Mouse (Mus musculus) myocyte (in vitro differentiated cells): ENCODE results near the gene Gm49373. TPM values are rescaled to one million over a fixed set of nuclear protein-coding genes. Genes with fewer than 3 reads are reported as not detected.

Experiments used
- H3K27me3 ChIP-seq: one replicate; pipeline ENCODE4 v1.6.1; 2011; ENCODE audit not compliant: control insufficient read depth, insufficient read depth, insufficient read length
- H3K36me3 ChIP-seq: one replicate; pipeline ENCODE4 v1.6.1; 2011; ENCODE audit not compliant: control insufficient read depth, insufficient read depth
- H3K4me2 ChIP-seq: one replicate; pipeline ENCODE4 v1.6.1; 2011; ENCODE audit warnings: low read depth, control low read depth
- H3K4me3 ChIP-seq: one replicate; pipeline ENCODE4 v1.5.1; 2011; ENCODE audit warnings: mild to moderate bottlenecking, control low read depth, moderate library complexity
- H3K79me2 ChIP-seq: one replicate; pipeline ENCODE4 v1.6.1; 2011; ENCODE audit not compliant: control insufficient read depth, insufficient read depth
- H3ac ChIP-seq: one replicate; pipeline ENCODE4 v1.6.1; 2011; ENCODE audit not compliant: control insufficient read depth, insufficient read length
- CEBPB ChIP-seq: IDR thresholded peaks from 2 replicates; pipeline ENCODE4 v1.6.1; 2011; ENCODE audit warnings: mild to moderate bottlenecking, moderate library complexity; ENCODE audit not compliant: poor library complexity, insufficient read depth, severe bottlenecking
- E2F4 ChIP-seq: IDR thresholded peaks from one replicate; pipeline ENCODE4 v1.6.1; 2011; ENCODE audit warnings: mild to moderate bottlenecking, control low read depth, moderate library complexity; ENCODE audit not compliant: insufficient read depth
- MAX ChIP-seq: IDR thresholded peaks from one replicate; pipeline ENCODE4 v1.6.1; 2011; ENCODE audit warnings: low read depth, mild to moderate bottlenecking, control low read depth
- MYOD1 ChIP-seq, 3 experiments: IDR thresholded peaks; one replicate each; pipeline ENCODE4 v1.6.1; 2011; ENCODE audit warnings: control low read depth in 2 of 3, low read depth in 2 of 3, mild to moderate bottlenecking in 2 of 3, moderate library complexity in 1 of 3; ENCODE audit not compliant: insufficient read length in 2 of 3, control insufficient read depth in 1 of 3
- MYOG ChIP-seq, 3 experiments: IDR thresholded peaks; one replicate each; pipeline ENCODE4 v1.6.1; 2011; ENCODE audit warnings: control low read depth in 2 of 3, low read depth in 2 of 3, mild to moderate bottlenecking in 2 of 3; ENCODE audit not compliant: insufficient read length in 2 of 3, control insufficient read depth in 1 of 3, insufficient read depth in 1 of 3
- POLR2A ChIP-seq: IDR thresholded peaks from one replicate; pipeline ENCODE4 v1.6.1; 2011; ENCODE audit warnings: low read depth, mild to moderate bottlenecking, control low read depth, moderate library complexity; ENCODE audit not compliant: insufficient read length
- POLR2AphosphoS2 ChIP-seq: IDR thresholded peaks from one replicate; pipeline ENCODE4 v1.6.1; 2011; ENCODE audit warnings: low read depth, control low read depth; ENCODE audit not compliant: insufficient read length
- REST ChIP-seq: IDR thresholded peaks from one replicate; pipeline ENCODE4 v1.6.1; 2011; ENCODE audit warnings: mild to moderate bottlenecking, control low read depth, moderate library complexity; ENCODE audit not compliant: insufficient read depth, insufficient read length
- SRF ChIP-seq: IDR thresholded peaks from one replicate; pipeline ENCODE4 v1.6.1; 2011; ENCODE audit warnings: low read depth; ENCODE audit not compliant: control insufficient read depth, insufficient read length
- TCF12 ChIP-seq: IDR thresholded peaks from one replicate; pipeline ENCODE4 v1.6.1; 2011; ENCODE audit warnings: mild to moderate bottlenecking, control low read depth; ENCODE audit not compliant: poor library complexity, insufficient read depth, severe bottlenecking
- TCF3 ChIP-seq: IDR thresholded peaks from one replicate; pipeline ENCODE4 v1.6.1; 2011; ENCODE audit warnings: low read depth, control low read depth; ENCODE audit not compliant: insufficient read length
- USF1 ChIP-seq: IDR thresholded peaks from one replicate; pipeline ENCODE4 v1.6.1; 2011; ENCODE audit warnings: low read depth, mild to moderate bottlenecking, control low read depth, moderate library complexity
- polyA plus RNA-seq: library from polyadenylated mRNA; unstranded; fragments of >200 nt; fragmentation: generic; extraction: Trizol; gene quantifications from one replicate; pipeline ENCODE4 v1.2.1, GENCODE M21; 2012; ENCODE audit warnings: missing spikeins

The Gm49373 gene
- polyA plus RNA-seq, 1 experiment: 0.42 TPM

- H3ac ChIP-seq: no peak overlapping the region
- H3K4me2 ChIP-seq: no peak overlapping the region
- H3K79me2 ChIP-seq: no peaks in the 10 kb centered on the region
- no peak overlapping the region for H3K4me3 ChIP-seq
- no peaks in the 10 kb centered on the region for H3K27me3 ChIP-seq
- H3K36me3 ChIP-seq: no peaks in the 10 kb centered on the region
- TF ChIP-seq SRF (no peak), CEBPB (no peak), POLR2A (no peak), MYOD1 (IDR thresholded peaks at IDR 0.05; ENCODE audit: control insufficient read depth in 1 of 3, insufficient read length in 2 of 3, low read depth in 2 of 3) (no peak), USF1 (no peak), MAX (no peak), TCF3 (no peak), E2F4 (no peak), REST (no peak), POLR2AphosphoS2 (no peak), TCF12 (no peak), MYOG (IDR thresholded peaks at IDR 0.05; ENCODE audit: control insufficient read depth in 1 of 3, insufficient read depth in 1 of 3, insufficient read length in 2 of 3, low read depth in 2 of 3) (no peak)
These were observed 27.7 kb upstream of the Gm49373 start for GRCm38 (mm10) chr9:21100447-21101161.

GRCm38 (mm10) chr9:21097793-21098192 lies 24.9 kb upstream of the Gm49373 start:
- Histone ChIP-seq H3K79me2 (no peaks in the 10 kb centered on the region), H3K4me2 (no peak overlapping the region), H3K36me3 (no peaks in the 10 kb centered on the region), H3ac (no peak overlapping the region), H3K4me3 (no peak overlapping the region), H3K27me3 (no peaks in the 10 kb centered on the region)
- TF ChIP-seq E2F4 (no peak), POLR2A (no peak)

- H3K4me3 ChIP-seq: no peak overlapping the region
- no peaks in the 10 kb centered on the region for H3K36me3 ChIP-seq
- H3K4me2 ChIP-seq: no peak overlapping the region
- TF ChIP-seq TCF12 (no peak), MYOG (IDR thresholded peaks at IDR 0.05; ENCODE audit: control insufficient read depth in 1 of 3, insufficient read depth in 1 of 3, insufficient read length in 2 of 3, low read depth in 2 of 3) (no peak), MAX (no peak), MYOD1 (IDR thresholded peaks at IDR 0.05; ENCODE audit: control insufficient read depth in 1 of 3, insufficient read length in 2 of 3, low read depth in 2 of 3) (no peak), USF1 (no peak), REST (no peak), SRF (no peak), TCF3 (no peak), E2F4 (no peak)
- no peaks in the 10 kb centered on the region for H3K27me3 ChIP-seq
- peaks cover 7% of the 10 kb centered on the region for H3K79me2 ChIP-seq
- no peak overlapping the region for H3ac ChIP-seq
These were observed 23.1 kb upstream of the Gm49373 start for GRCm38 (mm10) chr9:21095958-21096357.

GRCm38 (mm10) chr9:21093423-21093822 lies 20.5 kb upstream of the Gm49373 start:
- H3K4me2 ChIP-seq: no peak overlapping the region
- H3ac ChIP-seq: no peak overlapping the region
- TF ChIP-seq USF1 (no peak), MAX (no peak), TCF12 (no peak), MYOG (IDR thresholded peaks at IDR 0.05; ENCODE audit: control insufficient read depth in 1 of 3, insufficient read depth in 1 of 3, insufficient read length in 2 of 3, low read depth in 2 of 3) (no peak), CEBPB (no peak), TCF3 (no peak), REST (no peak), POLR2AphosphoS2 (no peak), SRF (no peak), POLR2A (no peak), MYOD1 (IDR thresholded peaks at IDR 0.05; ENCODE audit: control insufficient read depth in 1 of 3, insufficient read length in 2 of 3, low read depth in 2 of 3) (no peak), E2F4 (no peak)
- H3K4me3 ChIP-seq: no peak overlapping the region
- H3K79me2 ChIP-seq: peaks cover 32% of the 10 kb centered on the region
- H3K36me3 ChIP-seq: peaks cover 5% of the 10 kb centered on the region
- H3K27me3 ChIP-seq: no peaks in the 10 kb centered on the region

- H3ac ChIP-seq: peak within 1 kb of the TSS; percentile 86
- H3K4me2 ChIP-seq: peak within 1 kb of the TSS; percentile 94
- no peak for TF ChIP-seq CEBPB
- no peak for TF ChIP-seq MYOD1 (IDR thresholded peaks at IDR 0.05; ENCODE audit: control insufficient read depth in 1 of 3, insufficient read length in 2 of 3, low read depth in 2 of 3)
- peak; percentile 71 for TF ChIP-seq POLR2AphosphoS2
- TF ChIP-seq POLR2A: peak; percentile 81
- H3K36me3 ChIP-seq: peaks cover 8% of the 10 kb centered on the region
- peaks cover 48% of the 10 kb centered on the region for H3K79me2 ChIP-seq
- H3K4me3 ChIP-seq: peak within 1 kb of the TSS; percentile 87
- no peaks in the 10 kb centered on the region for H3K27me3 ChIP-seq
These were observed 18.9 kb upstream of the Gm49373 start, which contains the start of the genes Gm38431 and Raver1 for GRCm38 (mm10) chr9:21091707-21092320. TSS of gene Gm38431 (minus strand) at chr9:21091997. TSS of gene Raver1 (minus strand) at chr9:21092008.
